Mouse (Mus musculus): ENCODE data around the gene Gm20696. TPM values are rescaled to one million over a fixed set of nuclear protein-coding genes. Genes with fewer than 3 reads are reported as not detected.

Gene Gm20696
- polyA plus RNA-seq, 1 experiment from 2014 or later, result 0.99 TPM

- ATAC-seq (no peak), DNase-seq (ENCODE audit: low spot score) (peak; percentile 30)
- Histone ChIP-seq H3K36me3 (ENCODE audit: control insufficient read depth, insufficient read depth, low read length) (no peaks in the 10 kb centered on the region), H3K4me2 (ENCODE audit: low read length) (no peak overlapping the region), H3K9ac (ENCODE audit: low read length) (no peak overlapping the region), H3K4me3 (ENCODE audit: low read depth, low read length) (no peak overlapping the region), H3K9me3 (replicated peaks; ENCODE audit: control insufficient read depth, low read length) (no peaks in the 10 kb centered on the region), H3K4me1 (ENCODE audit: control insufficient read depth, insufficient read depth, low read length) (0 out of 2 replicates have a peak, but pooled peaks cover 3% of the 10 kb centered on the region), H3K27me3 (replicated peaks; ENCODE audit: control insufficient read depth, insufficient read depth, low read length) (no peaks in the 10 kb centered on the region), H3K27ac (ENCODE audit: low read depth, low read length) (no peak overlapping the region)
- 62% methylated on average over 19 of the region's 19 CpGs for WGBS
These were observed 346.9 kb downstream of the Gm20696 start for GRCm38 (mm10) chr6:99319415-99320405.

GRCm38 (mm10) chr6:99314746-99315145 lies 351.9 kb downstream of the Gm20696 start:
- no peak overlapping the region for H3K27ac ChIP-seq (ENCODE audit: low read depth, low read length)
- no peaks in the 10 kb centered on the region for H3K27me3 ChIP-seq (replicated peaks; ENCODE audit: control insufficient read depth, insufficient read depth, low read length)
- H3K9ac ChIP-seq (ENCODE audit: low read length), result no peak overlapping the region
- H3K9me3 ChIP-seq (replicated peaks; ENCODE audit: control insufficient read depth, low read length), result no peaks in the 10 kb centered on the region
- no peak overlapping the region for H3K4me3 ChIP-seq (ENCODE audit: low read depth, low read length)
- ATAC-seq (no peak), DNase-seq (ENCODE audit: low spot score) (no peak)
- H3K4me2 ChIP-seq (ENCODE audit: low read length), result no peak overlapping the region
- H3K4me1 ChIP-seq (ENCODE audit: control insufficient read depth, insufficient read depth, low read length), result peaks cover 9% of the 10 kb centered on the region; the same call in 1 of the 2 replicates
- 77% methylated on average over 3 of the region's 3 CpGs for WGBS
- H3K36me3 ChIP-seq (ENCODE audit: control insufficient read depth, insufficient read depth, low read length), result no peaks in the 10 kb centered on the region

DNA sequence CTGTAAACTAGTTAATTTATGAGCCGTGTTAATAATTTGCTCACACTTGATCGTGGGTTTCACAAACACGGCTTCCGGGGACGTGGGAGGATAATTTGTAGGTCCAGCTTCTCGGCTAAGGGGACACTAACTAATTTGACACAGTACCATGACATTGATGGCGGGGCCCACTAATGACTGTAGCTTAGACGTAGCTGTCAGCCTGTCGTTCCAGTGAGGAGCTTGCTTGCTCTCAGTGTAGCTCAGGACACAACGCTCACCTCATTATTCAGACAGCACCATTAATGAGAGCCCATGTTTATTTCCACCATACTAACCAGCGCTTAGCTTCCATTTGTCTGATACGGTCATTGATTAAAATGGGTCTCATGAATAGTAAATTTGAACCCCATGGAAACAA lies 356.1 kb downstream of the Gm20696 start:
- Histone ChIP-seq H3K27ac (ENCODE audit: low read depth, low read length) (no peak overlapping the region), H3K27me3 (replicated peaks; ENCODE audit: control insufficient read depth, insufficient read depth, low read length) (no peaks in the 10 kb centered on the region), H3K36me3 (ENCODE audit: control insufficient read depth, insufficient read depth, low read length) (no peaks in the 10 kb centered on the region), H3K4me1 (ENCODE audit: control insufficient read depth, insufficient read depth, low read length) (peaks cover 9% of the 10 kb centered on the region; the same call in 1 of the 2 replicates), H3K9ac (ENCODE audit: low read length) (no peak overlapping the region), H3K9me3 (replicated peaks; ENCODE audit: control insufficient read depth, low read length) (no peaks in the 10 kb centered on the region), H3K4me2 (ENCODE audit: low read length) (no peak overlapping the region), H3K4me3 (ENCODE audit: low read depth, low read length) (no peak overlapping the region)
- 36% methylated on average over 12 of the region's 12 CpGs for WGBS
- ATAC-seq (peak; percentile 32; the same call in 1 of the 2 replicates), DNase-seq (ENCODE audit: low spot score) (no peak)

- DNase-seq (ENCODE audit: low spot score) (no peak), ATAC-seq (no peak)
- no peaks in the 10 kb centered on the region for H3K36me3 ChIP-seq (ENCODE audit: control insufficient read depth, insufficient read depth, low read length)
- no peak overlapping the region for H3K4me3 ChIP-seq (ENCODE audit: low read depth, low read length)
- no peak overlapping the region for H3K27ac ChIP-seq (ENCODE audit: low read depth, low read length)
- H3K4me2 ChIP-seq (ENCODE audit: low read length), result no peak overlapping the region
- H3K9me3 ChIP-seq (replicated peaks; ENCODE audit: control insufficient read depth, low read length), result no peaks in the 10 kb centered on the region
- H3K4me1 ChIP-seq (ENCODE audit: control insufficient read depth, insufficient read depth, low read length), result peaks cover 9% of the 10 kb centered on the region; the same call in 1 of the 2 replicates
- WGBS, result 28% methylated on average over 3 of the region's 3 CpGs
- H3K9ac ChIP-seq (ENCODE audit: low read length), result no peak overlapping the region
- H3K27me3 ChIP-seq (replicated peaks; ENCODE audit: control insufficient read depth, insufficient read depth, low read length), result no peaks in the 10 kb centered on the region
These were observed 356.5 kb downstream of the Gm20696 start for GRCm38 (mm10) chr6:99310171-99310500.

GRCm38 (mm10) chr6:99309466-99310170 lies 357.0 kb downstream of the Gm20696 start:
- H3K4me3 ChIP-seq (ENCODE audit: low read depth, low read length), result no peak overlapping the region
- no peaks in the 10 kb centered on the region for H3K9me3 ChIP-seq (replicated peaks; ENCODE audit: control insufficient read depth, low read length)
- DNase-seq (ENCODE audit: low spot score) (no peak), ATAC-seq (no peak)
- WGBS, result 71% methylated on average over 14 of the region's 14 CpGs
- H3K36me3 ChIP-seq (ENCODE audit: control insufficient read depth, insufficient read depth, low read length), result no peaks in the 10 kb centered on the region
- H3K4me2 ChIP-seq (ENCODE audit: low read length), result no peak overlapping the region
- H3K9ac ChIP-seq (ENCODE audit: low read length), result no peak overlapping the region
- H3K27me3 ChIP-seq (replicated peaks; ENCODE audit: control insufficient read depth, insufficient read depth, low read length), result no peaks in the 10 kb centered on the region
- H3K4me1 ChIP-seq (ENCODE audit: control insufficient read depth, insufficient read depth, low read length), result peaks cover 9% of the 10 kb centered on the region; the same call in 1 of the 2 replicates
- H3K27ac ChIP-seq (ENCODE audit: low read depth, low read length), result no peak overlapping the region

- DNase-seq (ENCODE audit: low spot score) (no peak), ATAC-seq (no peak)
- WGBS, result 92% methylated on average over 3 of the region's 3 CpGs
These were observed 360.8 kb downstream of the Gm20696 start for GRCm38 (mm10) chr6:99305751-99306150.

DNA sequence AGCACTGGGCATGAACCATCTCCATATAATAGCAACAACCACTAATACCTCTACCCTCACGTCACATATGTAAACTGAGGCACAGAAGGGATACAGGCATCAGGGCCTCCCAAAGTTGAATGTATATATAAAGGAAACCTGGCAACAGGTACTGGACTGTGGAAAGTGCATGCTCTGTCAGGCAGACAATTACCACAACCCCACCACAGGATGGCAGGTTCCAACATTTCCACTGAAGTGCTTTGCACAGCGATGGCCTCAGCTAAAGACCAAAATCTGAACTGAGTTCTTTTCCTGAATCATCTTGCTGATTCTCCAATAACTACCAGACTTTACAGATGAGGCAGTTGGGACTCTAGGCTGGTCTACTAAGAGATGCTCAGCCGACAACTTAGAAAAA lies 361.4 kb downstream of the Gm20696 start:
- Histone ChIP-seq H3K4me2 (ENCODE audit: low read length) (no peak overlapping the region), H3K4me3 (ENCODE audit: low read depth, low read length) (no peak overlapping the region), H3K36me3 (ENCODE audit: control insufficient read depth, insufficient read depth, low read length) (no peaks in the 10 kb centered on the region), H3K27ac (ENCODE audit: low read depth, low read length) (no peak overlapping the region), H3K4me1 (ENCODE audit: control insufficient read depth, insufficient read depth, low read length) (peaks cover 2% of the 10 kb centered on the region; the same call in 1 of the 2 replicates), H3K27me3 (replicated peaks; ENCODE audit: control insufficient read depth, insufficient read depth, low read length) (no peaks in the 10 kb centered on the region), H3K9me3 (replicated peaks; ENCODE audit: control insufficient read depth, low read length) (no peaks in the 10 kb centered on the region), H3K9ac (ENCODE audit: low read length) (no peak overlapping the region)
- ATAC-seq, result no peak
- WGBS, result 95% methylated on average over 3 of the region's 3 CpGs
- DNase-seq (ENCODE audit: low spot score), result no peak

More at GRCm38 (mm10) chr6:99305751-99306150, 360.8 kb downstream of the Gm20696 start:
- H3K27ac ChIP-seq (ENCODE audit: low read depth, low read length), result no peak overlapping the region
- H3K9ac ChIP-seq (ENCODE audit: low read length), result no peak overlapping the region
- H3K4me1 ChIP-seq (ENCODE audit: control insufficient read depth, insufficient read depth, low read length), result peaks cover 7% of the 10 kb centered on the region; the same call in 1 of the 2 replicates
- H3K9me3 ChIP-seq (replicated peaks; ENCODE audit: control insufficient read depth, low read length), result no peaks in the 10 kb centered on the region
- H3K27me3 ChIP-seq (replicated peaks; ENCODE audit: control insufficient read depth, insufficient read depth, low read length), result no peaks in the 10 kb centered on the region
- no peak overlapping the region for H3K4me2 ChIP-seq (ENCODE audit: low read length)
- no peak overlapping the region for H3K4me3 ChIP-seq (ENCODE audit: low read depth, low read length)
- no peaks in the 10 kb centered on the region for H3K36me3 ChIP-seq (ENCODE audit: control insufficient read depth, insufficient read depth, low read length)

DNA sequence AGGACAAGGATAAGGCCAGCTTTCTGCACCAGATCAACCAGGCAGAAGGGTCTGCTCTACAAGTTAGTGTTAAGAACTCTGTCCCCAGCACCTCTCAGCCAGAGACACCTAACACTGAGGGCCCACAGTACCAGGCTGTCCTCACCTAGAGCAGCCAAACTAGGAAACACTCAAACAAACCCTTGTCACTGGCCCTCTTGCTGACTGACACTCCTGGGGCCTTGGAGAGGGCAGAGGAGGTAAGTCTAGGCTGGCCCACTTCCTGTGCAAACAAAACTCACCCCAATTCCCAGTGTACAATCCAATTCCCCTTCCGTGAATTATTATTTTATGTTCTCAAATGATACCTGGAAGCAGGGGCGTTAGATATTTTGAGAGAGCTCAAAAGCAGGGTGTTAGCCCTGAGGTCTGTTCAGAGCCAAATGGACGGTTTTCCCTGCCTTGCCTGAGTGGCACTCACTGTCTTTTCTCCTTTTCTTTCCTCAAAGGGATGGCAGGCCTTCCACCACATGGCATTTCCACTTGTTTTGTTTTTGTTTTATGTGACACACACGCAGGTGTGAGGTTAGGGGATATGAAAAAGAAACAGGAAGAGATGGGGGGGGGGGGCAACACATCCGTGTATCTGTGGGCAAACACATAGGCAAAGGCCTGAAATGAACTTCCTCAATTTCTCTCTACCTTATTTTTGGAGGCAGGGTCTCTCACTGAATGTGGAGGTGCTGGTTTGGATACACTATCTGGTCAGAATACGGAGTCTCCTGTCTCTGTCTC lies 363.7 kb downstream of the Gm20696 start:
- no peak for ATAC-seq
- Histone ChIP-seq H3K4me3 (ENCODE audit: low read depth, low read length) (no peak overlapping the region), H3K9me3 (replicated peaks; ENCODE audit: control insufficient read depth, low read length) (no peaks in the 10 kb centered on the region), H3K36me3 (ENCODE audit: control insufficient read depth, insufficient read depth, low read length) (no peaks in the 10 kb centered on the region), H3K27me3 (replicated peaks; ENCODE audit: control insufficient read depth, insufficient read depth, low read length) (no peaks in the 10 kb centered on the region), H3K4me1 (ENCODE audit: control insufficient read depth, insufficient read depth, low read length) (no peaks in the 10 kb centered on the region), H3K4me2 (ENCODE audit: low read length) (no peak overlapping the region), H3K9ac (ENCODE audit: low read length) (no peak overlapping the region), H3K27ac (ENCODE audit: low read depth, low read length) (no peak overlapping the region)
- DNase-seq (ENCODE audit: low spot score), result no peak
- 96% methylated on average over 6 of the region's 6 CpGs for WGBS
